Mouse (Mus musculus) cerebellum, postnatal 14 days (tissue): ENCODE results near the gene Vwde.

Experiments used
- DNase-seq, 2 experiments: peaks; one replicate each; pipeline ENCODE4 v3.0.0; 2021; ENCODE audit warnings: mixed read lengths in 2 of 2

The Vwde gene

GRCm38 (mm10) chr6:13224596-13225227 lies at the start of gene Vwde:
Gene Vwde, minus strand, starts transcription at chr6:13224965.
- DNase-seq, result peak in 1 of 2 experiments; percentile 5

- DNase-seq, result no peak
These were observed 30.6 kb upstream of the Vwde start for GRCm38 (mm10) chr6:13255341-13255740.

- peak in 1 of 2 experiments; percentile 22 for DNase-seq
These were observed 23.7 kb upstream of the Vwde start for GRCm38 (mm10) chr6:13248317-13248969.

DNA sequence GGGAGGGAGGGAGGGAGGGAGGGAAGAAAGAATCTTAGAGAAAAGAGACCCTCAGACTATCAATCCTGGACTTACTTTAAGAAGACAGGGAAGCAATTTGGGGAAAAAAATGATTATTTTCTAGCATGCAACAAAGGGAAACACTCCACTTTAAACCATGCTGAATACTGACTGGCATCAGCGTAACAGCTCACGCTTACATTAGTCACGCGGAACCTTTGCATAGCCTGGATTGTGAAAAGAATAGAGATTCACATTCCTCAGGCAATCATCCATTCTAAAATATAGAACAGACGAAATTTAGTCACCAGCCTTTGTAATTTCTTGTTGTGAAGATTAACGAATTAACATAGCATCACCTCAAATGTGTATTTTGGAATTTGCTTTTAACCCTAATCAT lies 18.6 kb downstream of the Vwde start:
- DNase-seq, result no peak

DNA sequence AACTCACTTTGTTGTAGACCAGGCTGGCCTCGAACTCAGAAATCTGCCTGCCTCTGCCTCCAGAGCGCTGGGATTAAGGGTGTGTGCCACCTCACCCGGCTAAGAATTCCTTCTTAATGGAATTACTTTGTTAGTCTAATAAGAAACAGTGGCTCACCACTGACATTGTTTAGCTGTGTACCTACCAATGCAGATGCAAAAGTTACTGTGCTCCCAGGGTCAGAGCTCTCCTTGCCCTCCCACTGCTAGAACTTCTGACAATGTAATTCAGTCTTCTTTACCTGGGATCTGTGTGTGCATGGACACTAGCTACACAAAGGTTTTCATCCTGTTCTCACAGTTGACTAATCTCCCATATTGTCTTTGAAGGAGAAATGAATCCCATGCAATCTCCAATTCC lies 27.3 kb downstream of the Vwde start:
- DNase-seq, result no peak

GRCm38 (mm10) chr6:13186836-13187235 lies 37.9 kb downstream of the Vwde start:
- peak; percentile 48 to 52 for DNase-seq

DNA sequence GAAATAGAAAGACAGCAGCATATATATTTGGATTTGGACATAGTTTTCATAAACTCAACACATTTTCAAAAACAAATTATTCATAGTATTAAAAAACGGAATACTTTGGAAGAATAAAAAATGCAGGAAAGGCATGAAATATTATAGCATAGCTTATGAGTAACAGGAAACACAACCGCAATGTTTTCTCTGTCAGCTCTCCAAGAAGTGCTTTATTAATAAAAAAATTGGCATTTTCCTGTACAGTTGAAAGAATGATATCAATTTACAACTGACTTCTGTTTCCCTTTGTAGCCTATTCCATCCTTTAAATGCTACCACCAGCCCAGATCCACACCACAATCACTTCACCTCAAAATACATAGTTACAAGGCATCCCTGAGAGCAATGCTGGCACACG lies 44.7 kb downstream of the Vwde start:
- no peak for DNase-seq

- DNase-seq, result no peak
These were observed 55.2 kb downstream of the Vwde start for GRCm38 (mm10) chr6:13169459-13170150.

GRCm38 (mm10) chr6:13166240-13166937 lies 58.4 kb downstream of the Vwde start:
- DNase-seq, result no peak

DNA sequence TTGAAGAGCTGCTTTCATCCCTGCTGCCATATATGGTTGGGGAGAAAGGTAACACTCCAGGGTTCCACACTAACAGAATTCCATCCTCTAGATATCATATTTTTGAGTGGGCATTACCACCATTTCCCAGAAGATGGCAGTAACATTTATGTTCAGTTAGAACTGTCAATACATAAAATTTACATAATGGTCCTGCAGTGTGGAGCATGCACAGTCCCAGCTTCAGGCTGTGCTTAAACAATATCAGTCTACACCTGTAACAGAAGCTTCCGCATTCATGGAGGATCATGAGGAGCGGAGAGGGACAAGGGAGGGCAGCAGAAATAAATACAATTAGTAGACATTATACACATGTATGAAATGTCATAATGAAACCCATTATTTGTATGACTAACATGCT lies 65.3 kb downstream of the Vwde start:
- peak; percentile 45 to 51 for DNase-seq

- DNase-seq, result no peak
These were observed 70.7 kb downstream of the Vwde start for GRCm38 (mm10) chr6:13153888-13154697.

DNA sequence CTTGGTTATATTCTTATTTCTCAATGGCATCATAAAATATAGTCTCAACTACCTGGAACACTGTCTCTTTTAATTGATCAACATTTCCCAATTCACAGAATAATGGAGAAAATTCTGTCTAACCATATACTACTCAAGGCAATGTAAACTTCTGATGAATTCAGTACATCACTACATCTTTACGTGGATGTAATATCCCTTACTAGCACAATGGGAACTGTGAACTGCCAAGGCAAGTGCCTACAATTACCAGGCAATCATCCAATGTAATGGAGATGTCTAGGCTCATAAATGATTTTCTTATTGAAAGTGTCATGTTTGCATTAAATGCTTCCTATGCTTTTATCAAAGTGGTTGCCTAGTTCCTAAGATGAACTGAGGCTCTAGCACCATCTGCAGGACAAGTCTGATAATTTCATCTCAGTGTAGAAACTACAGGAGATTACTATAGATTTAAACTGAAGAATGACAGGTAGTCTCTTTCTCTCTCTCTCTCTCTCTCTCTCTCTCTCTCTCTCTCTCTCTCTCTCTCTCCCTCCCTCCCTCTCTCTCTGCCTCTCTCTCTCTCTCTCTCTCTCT lies 72.6 kb downstream of the Vwde start:
- peak; percentile 77 for DNase-seq

- no peak for DNase-seq
These were observed 87.5 kb downstream of the Vwde start for GRCm38 (mm10) chr6:13137255-13137654.

DNA sequence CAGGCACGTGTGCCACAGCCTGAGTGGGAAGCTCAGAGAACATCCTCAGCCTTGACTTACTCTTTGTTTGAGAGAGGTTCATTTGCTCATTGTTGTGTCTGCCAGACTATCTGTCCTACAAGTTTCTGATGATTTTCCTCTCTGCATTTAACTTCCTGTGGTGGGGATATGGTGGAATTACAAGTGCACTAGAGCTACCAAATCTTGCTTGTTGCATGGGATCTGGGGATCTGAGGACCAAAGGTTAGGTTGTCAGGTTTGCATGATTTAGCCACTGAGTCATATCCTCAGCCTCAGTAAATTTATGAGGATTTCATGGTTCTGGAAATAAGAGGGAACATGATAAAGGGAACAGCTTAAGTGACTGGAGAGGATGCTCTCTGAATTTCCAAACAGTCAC lies 116.1 kb downstream of the Vwde start:
- DNase-seq, result no peak
